Mouse (Mus musculus) thymus, adult 2 months (tissue): ENCODE results near the gene Gpr75. TPM values are rescaled to one million over a fixed set of nuclear protein-coding genes. Genes with fewer than 3 reads are reported as not detected.

Experiments used
- DNase-seq: peaks from one replicate; pipeline ENCODE4 v3.0.0; 2021
- H3K27ac ChIP-seq: fragments of 200-500 bp; 2 replicates; pipeline ENCODE4 v1.5.1; 2012; ENCODE audit warnings: low read length, control low read depth; ENCODE audit not compliant: control insufficient read depth, insufficient read depth
- H3K27me3 ChIP-seq: fragments of 200-500 bp; 2 replicates; pipeline ENCODE4 v1.6.1; 2012; ENCODE audit warnings: mild to moderate bottlenecking, low read length, moderate library complexity, mixed read lengths; ENCODE audit not compliant: control insufficient read depth, insufficient read depth
- H3K36me3 ChIP-seq: fragments of 200-500 bp; 2 replicates; pipeline ENCODE4 v1.6.1; 2012; ENCODE audit warnings: mild to moderate bottlenecking, low read length, moderate library complexity; ENCODE audit not compliant: control insufficient read depth, insufficient read depth
- H3K4me1 ChIP-seq: fragments of 200-500 bp; replicated peaks from 2 replicates; pipeline ENCODE4 v1.6.1; 2012; ENCODE audit warnings: low read length; ENCODE audit not compliant: control insufficient read depth, insufficient read depth
- H3K4me3 ChIP-seq: fragments of 200-500 bp; 2 replicates; pipeline ENCODE4 v1.5.1; 2012; ENCODE audit warnings: mild to moderate bottlenecking, low read length, control low read depth, moderate library complexity; ENCODE audit not compliant: control insufficient read depth, insufficient read depth
- CTCF ChIP-seq: fragments of 200-500 bp; IDR thresholded peaks from 2 replicates; pipeline ENCODE4 v1.5.1; 2012; ENCODE audit warnings: mild to moderate bottlenecking, control low read depth, low read length, moderate library complexity, borderline replicate concordance; ENCODE audit not compliant: control insufficient read depth, poor library complexity, insufficient read depth; ENCODE audit errors: extremely low read depth
- POLR2A ChIP-seq: fragments of 200-500 bp; IDR thresholded peaks from 2 replicates; pipeline ENCODE4 v1.6.1; 2012; ENCODE audit warnings: mild to moderate bottlenecking, low read length, control low read depth, moderate library complexity; ENCODE audit not compliant: control insufficient read depth, poor library complexity, insufficient read depth; ENCODE audit errors: extremely low read depth
- WGBS: fragments of 180-500 bp; shearing (Covaris S2); methylation state at CpG from one replicate; pipeline ENCODE4 v1.1.7; 2018; 5-methylcytosine and 5-hydroxymethylcytosine counted together
- polyA plus RNA-seq: library from polyadenylated mRNA; depleted of rRNA; stranded (reverse); fragments of >200 nt; gene quantifications from 2 replicates; pipeline ENCODE4 v1.2.3, GENCODE M21; 2012; rRNA removed

Gpr75 gene
- 0.09 and 0.10 TPM in 2 replicates for polyA plus RNA-seq

DNA sequence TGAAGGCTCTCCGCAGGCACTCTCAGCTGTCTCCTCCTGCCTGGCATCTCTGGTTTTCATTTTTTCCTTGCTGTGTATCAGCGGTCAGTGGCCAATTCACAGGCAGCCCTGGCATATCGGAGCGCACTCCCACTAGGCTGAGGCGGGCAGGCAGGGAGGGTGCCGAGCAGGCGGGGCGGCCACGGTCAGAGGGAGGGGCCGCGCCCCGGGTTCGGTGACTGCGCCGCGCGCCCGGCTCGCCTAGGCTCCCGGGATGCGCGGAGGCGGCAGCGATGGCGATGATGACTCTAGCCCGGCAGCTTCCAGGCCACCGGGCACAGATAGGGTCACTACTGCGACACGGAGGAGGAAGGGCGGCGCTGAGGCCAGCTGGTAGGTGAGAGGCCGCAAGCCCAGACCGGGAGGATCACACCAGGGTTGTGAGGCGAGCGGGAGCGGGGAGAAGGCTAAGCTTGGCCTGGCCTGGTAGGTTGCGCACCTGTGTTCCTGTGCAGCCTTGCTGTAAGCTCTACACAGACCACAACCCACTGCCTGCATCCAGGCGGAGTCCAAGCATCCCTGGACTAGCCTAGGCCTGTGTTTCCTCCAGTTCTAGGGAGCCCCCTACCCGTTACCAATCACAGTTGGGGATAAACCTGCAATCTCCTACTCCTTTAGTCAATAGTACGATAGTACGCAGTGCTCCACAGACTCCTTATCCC is at the start of gene Gpr75, which contains the start of gene Asb3:
Gene Gpr75 (plus strand): TSS at position 188 of the 701 bp plus-strand sequence.
Gene Asb3 (plus strand): TSS at position 246 of the 701 bp plus-strand sequence.
- H3K36me3 ChIP-seq = no peaks in the 10 kb centered on the region
- WGBS = 16% methylated on average over 41 of the region's 41 CpGs
- no peak within 1 kb of the TSS for H3K27ac ChIP-seq
- TF ChIP-seq CTCF (no peak), POLR2A (no peak)
- H3K27me3 ChIP-seq = no peaks in the 10 kb centered on the region
- H3K4me1 ChIP-seq = no peaks in the 10 kb centered on the region
- peak; percentile 1 for DNase-seq
- H3K4me3 ChIP-seq = no peak within 1 kb of the TSS

GRCm38 (mm10) chr11:30838793-30839192 is 46.4 kb upstream of the Gpr75 start:
- peaks cover 20% of the 10 kb centered on the region; the same call in 1 of the 2 replicates for H3K36me3 ChIP-seq
- no peak overlapping the region for H3K27ac ChIP-seq
- no peaks in the 10 kb centered on the region for H3K4me1 ChIP-seq
- over 99% methylated on average over 2 of the region's 2 CpGs for WGBS
- TF ChIP-seq CTCF (no peak), POLR2A (no peak)
- DNase-seq = no peak
- H3K4me3 ChIP-seq = no peak overlapping the region
- H3K27me3 ChIP-seq = no peaks in the 10 kb centered on the region

- DNase-seq = no peak
- H3K27me3 ChIP-seq = no peaks in the 10 kb centered on the region
- H3K4me1 ChIP-seq = no peaks in the 10 kb centered on the region
- no peak overlapping the region for H3K4me3 ChIP-seq
- TF ChIP-seq POLR2A (no peak), CTCF (no peak)
- 95% methylated on average over 1 of the region's 1 CpGs for WGBS
- no peak overlapping the region for H3K27ac ChIP-seq
- peaks cover 37% of the 10 kb centered on the region; the same call in 1 of the 2 replicates for H3K36me3 ChIP-seq
Observed at GRCm38 (mm10) chr11:30844355-30844754, 40.8 kb upstream of the Gpr75 start.

DNA sequence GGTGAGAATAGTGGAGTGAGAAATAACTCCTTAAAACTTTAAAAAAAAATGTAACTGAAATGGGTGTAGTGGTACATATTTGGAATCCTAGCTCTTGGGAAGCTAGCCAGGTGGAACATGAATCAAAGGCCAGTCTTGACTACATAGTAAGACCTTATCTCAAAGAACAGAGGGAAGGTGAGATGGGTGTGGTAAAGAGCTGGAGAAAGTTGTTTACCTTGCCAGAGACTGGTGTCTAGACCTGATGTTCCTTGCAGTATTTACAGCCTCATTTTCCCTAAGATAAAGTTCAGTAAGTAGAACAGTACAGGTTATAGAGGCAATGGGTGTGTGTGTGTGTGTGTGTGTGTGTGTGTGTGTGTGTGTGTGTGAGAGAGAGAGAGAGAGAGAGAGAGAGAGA is 12.7 kb upstream of the Gpr75 start:
- Histone ChIP-seq H3K4me3 (no peak overlapping the region), H3K36me3 (peaks cover 11% of the 10 kb centered on the region), H3K27ac (no peak overlapping the region), H3K27me3 (no peaks in the 10 kb centered on the region), H3K4me1 (no peaks in the 10 kb centered on the region)
- DNase-seq = no peak
- TF ChIP-seq CTCF (no peak), POLR2A (no peak)

- H3K4me1 ChIP-seq = no peaks in the 10 kb centered on the region
- WGBS = 92% methylated on average over 2 of the region's 2 CpGs
- no peak overlapping the region for H3K4me3 ChIP-seq
- TF ChIP-seq POLR2A (no peak), CTCF (no peak)
- H3K36me3 ChIP-seq = no peaks in the 10 kb centered on the region
- H3K27me3 ChIP-seq = no peaks in the 10 kb centered on the region
- no peak overlapping the region for H3K27ac ChIP-seq
- DNase-seq = no peak
Observed at GRCm38 (mm10) chr11:30888153-30888552, 3.0 kb downstream of the Gpr75 start.

- Histone ChIP-seq H3K27me3 (no peaks in the 10 kb centered on the region), H3K4me3 (no peak overlapping the region), H3K27ac (no peak overlapping the region), H3K36me3 (no peaks in the 10 kb centered on the region), H3K4me1 (no peaks in the 10 kb centered on the region)
- DNase-seq = no peak
- TF ChIP-seq POLR2A (no peak), CTCF (no peak)
- 97% methylated on average over 1 of the region's 1 CpGs for WGBS
Observed at GRCm38 (mm10) chr11:30896201-30896600, 11.0 kb downstream of the Gpr75 start.
